Mouse (Mus musculus) forebrain, embryonic 16.5 days (tissue): ENCODE measurements at regions not wholly inside any gene's neighbourhood (a gene's known extent, or its start where the extent isn't known, plus 50 kb on each side); places are given as distances from the start of the nearest gene placed in this dataset.

Experiments used
- ATAC-seq: fragments of 200-750 bp; cut with Nextera tagmentation; 2 replicates; pipeline ENCODE4 v1.8.0; 2017; ENCODE audit warnings: mild to moderate bottlenecking, moderate library complexity
- H3K27ac ChIP-seq: fragments of 300-500 bp; sonication (generic); 2 replicates; pipeline ENCODE4 v1.5.1; 2014; ENCODE audit warnings: low read length, control low read depth
- H3K27me3 ChIP-seq: fragments of 300-500 bp; sonication (generic); replicated peaks from 2 replicates; pipeline ENCODE4 v1.6.1; 2014; ENCODE audit warnings: low read length; ENCODE audit not compliant: control insufficient read depth, insufficient read depth
- H3K36me3 ChIP-seq: fragments of 300-500 bp; sonication (generic); 2 replicates; pipeline ENCODE4 v1.6.1; 2014; ENCODE audit not compliant: control insufficient read depth, insufficient read depth
- H3K4me1 ChIP-seq: fragments of 300-500 bp; sonication (generic); replicated peaks from 2 replicates; pipeline ENCODE4 v1.6.1; 2014; ENCODE audit warnings: low read length; ENCODE audit not compliant: control insufficient read depth, insufficient read depth
- H3K4me2 ChIP-seq: fragments of 300-500 bp; sonication (generic); 2 replicates; pipeline ENCODE4 v1.6.1; 2014; ENCODE audit warnings: mild to moderate bottlenecking, low read length, control low read depth
- H3K4me3 ChIP-seq: fragments of 300-500 bp; sonication (generic); replicated peaks from 2 replicates; pipeline ENCODE4 v1.5.1; 2014; ENCODE audit warnings: mild to moderate bottlenecking, low read length, control low read depth
- H3K9ac ChIP-seq: fragments of 300-500 bp; sonication (generic); replicated peaks from 2 replicates; pipeline ENCODE4 v1.6.1; 2014; ENCODE audit warnings: low read depth, low read length, control low read depth
- H3K9me3 ChIP-seq: fragments of 300-500 bp; sonication (generic); 2 replicates; pipeline ENCODE4 v1.6.1; 2016; ENCODE audit warnings: low read length; ENCODE audit not compliant: control insufficient read depth
- WGBS: fragments of 180-500 bp; shearing (Covaris S2); extraction: QIAGEN DNeasy Blood & Tissue Kit; methylation state at CpG from one replicate; pipeline ENCODE4 v1.1.7; 2014; 5-methylcytosine and 5-hydroxymethylcytosine counted together

GRCm38 (mm10) chr2:78011821-78012220, 65.6 kb upstream of the Cwc22 start:
- ATAC-seq, result no peak
- Histone ChIP-seq H3K27ac (no peak overlapping the region), H3K4me2 (no peak overlapping the region), H3K9me3 (no peaks in the 10 kb centered on the region), H3K4me3 (no peak overlapping the region), H3K36me3 (no peaks in the 10 kb centered on the region), H3K9ac (no peak overlapping the region), H3K27me3 (no peaks in the 10 kb centered on the region), H3K4me1 (no peaks in the 10 kb centered on the region)
- WGBS, result 93% methylated on average over 2 of the region's 2 CpGs

GRCm38 (mm10) chr2:78011051-78011800, 65.1 kb upstream of the Cwc22 start:
- H3K9ac ChIP-seq, result no peak overlapping the region
- no peak for ATAC-seq
- H3K27ac ChIP-seq, result no peak overlapping the region
- no peaks in the 10 kb centered on the region for H3K9me3 ChIP-seq
- no peaks in the 10 kb centered on the region for H3K36me3 ChIP-seq
- H3K4me1 ChIP-seq, result no peaks in the 10 kb centered on the region
- H3K27me3 ChIP-seq, result no peaks in the 10 kb centered on the region
- 86% methylated on average over 2 of the region's 2 CpGs for WGBS
- H3K4me3 ChIP-seq, result no peak overlapping the region
- H3K4me2 ChIP-seq, result no peak overlapping the region

- Histone ChIP-seq H3K9ac (no peak overlapping the region), H3K4me1 (no peaks in the 10 kb centered on the region), H3K27ac (no peak overlapping the region), H3K4me2 (no peak overlapping the region), H3K4me3 (no peak overlapping the region), H3K27me3 (no peaks in the 10 kb centered on the region), H3K9me3 (no peaks in the 10 kb centered on the region), H3K36me3 (no peaks in the 10 kb centered on the region)
- WGBS, result 74% methylated on average over 5 of the region's 5 CpGs
- ATAC-seq, result no peak
Measured at GRCm38 (mm10) chr2:78010066-78010690, 64.0 kb upstream of the Cwc22 start.

GRCm38 (mm10) chr2:78008094-78008493, 61.9 kb upstream of the Cwc22 start:
- Histone ChIP-seq H3K36me3 (no peaks in the 10 kb centered on the region), H3K4me3 (no peak overlapping the region), H3K27ac (no peak overlapping the region), H3K9ac (no peak overlapping the region), H3K27me3 (no peaks in the 10 kb centered on the region), H3K9me3 (no peaks in the 10 kb centered on the region), H3K4me2 (no peak overlapping the region), H3K4me1 (no peaks in the 10 kb centered on the region)
- ATAC-seq, result no peak
- WGBS, result 100% methylated on average over 1 of the region's 1 CpGs

- Histone ChIP-seq H3K9ac (no peak overlapping the region), H3K27ac (no peak overlapping the region), H3K36me3 (no peaks in the 10 kb centered on the region), H3K4me3 (no peak overlapping the region), H3K9me3 (no peaks in the 10 kb centered on the region), H3K4me1 (no peaks in the 10 kb centered on the region), H3K4me2 (no peak overlapping the region), H3K27me3 (no peaks in the 10 kb centered on the region)
- ATAC-seq, result no peak
- WGBS, result 57% methylated on average over 7 of the region's 7 CpGs
Measured at GRCm38 (mm10) chr2:78005402-78006021, 59.3 kb upstream of the Cwc22 start.

GRCm38 (mm10) chr2:78004426-78004825, 58.3 kb upstream of the Cwc22 start:
- ATAC-seq, result no peak
- no peak overlapping the region for H3K4me3 ChIP-seq
- no peak overlapping the region for H3K9ac ChIP-seq
- no peak overlapping the region for H3K4me2 ChIP-seq
- 58% methylated on average over 5 of the region's 5 CpGs for WGBS
- H3K4me1 ChIP-seq, result no peaks in the 10 kb centered on the region
- H3K36me3 ChIP-seq, result no peaks in the 10 kb centered on the region
- H3K27me3 ChIP-seq, result no peaks in the 10 kb centered on the region
- no peak overlapping the region for H3K27ac ChIP-seq
- H3K9me3 ChIP-seq, result no peaks in the 10 kb centered on the region
